Mouse (Mus musculus): ENCODE results near the gene Stt3a.

DNA sequence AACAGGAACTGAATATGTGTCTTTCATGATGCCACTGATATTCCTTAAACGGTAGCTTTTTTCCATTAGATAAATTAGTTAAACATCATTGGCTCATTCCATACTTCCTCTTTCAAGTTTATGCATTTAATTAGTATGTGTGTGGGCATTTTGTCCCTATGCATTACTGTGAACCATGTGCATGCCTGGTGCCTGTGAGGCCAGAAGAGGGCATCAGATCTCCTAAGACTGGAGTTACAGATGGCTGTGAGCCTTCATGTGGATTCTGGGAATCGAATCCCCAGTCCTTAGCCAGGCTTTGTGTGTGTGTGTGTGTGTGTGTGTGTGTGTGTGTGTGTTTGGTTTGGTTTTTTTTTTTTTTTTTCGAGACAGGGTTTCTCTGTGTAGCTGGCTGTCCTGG is 47.0 kb upstream of the Stt3a start:
- no peak for TF ChIP-seq CTCF (IDR thresholded peaks at IDR 0.05; ENCODE audit: borderline replicate concordance, insufficient read depth, low read depth, low read length)
- TF ChIP-seq POLR2A (IDR thresholded peaks at IDR 0.05; ENCODE audit: borderline replicate concordance, insufficient read depth, low read length): no peak
